Comparison of ENCODE assay signal across 8 mouse cellular contexts in the genomic region with DNA sequence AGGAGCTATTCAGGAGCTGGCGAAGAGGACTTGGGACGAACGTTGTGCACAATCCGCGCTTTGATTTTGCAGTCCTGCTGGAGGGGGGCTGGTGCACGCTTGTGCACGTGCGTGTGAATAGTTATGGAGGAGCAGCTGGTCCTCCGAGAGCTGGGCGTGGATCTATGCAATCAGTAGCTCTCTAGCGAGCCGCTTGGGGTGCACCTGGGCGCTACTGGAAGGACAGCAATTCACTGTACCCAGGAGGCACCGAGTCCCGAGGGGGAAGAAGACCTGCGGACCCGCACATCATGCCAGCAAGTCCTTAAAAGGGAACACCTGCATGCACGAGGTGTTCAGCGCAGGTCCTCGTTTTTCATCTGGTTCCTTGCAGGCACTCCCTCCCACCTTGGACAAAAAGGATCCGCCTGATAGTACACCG. TPM values are rescaled to one million over a fixed set of nuclear protein-coding genes. Genes with fewer than 3 reads are reported as not detected.
A peak's percentile ranks its signal among the peaks of the same experiment; 100 is the strongest.
DNase-seq lines count a peak whose midpoint lies in the region; ATAC-seq lines count a peak whose summit lies in the region.

No protein-coding gene starts in this region.

- H3K27ac ChIP-seq in embryonic facial prominence, embryonic 12.5 days: no peak overlapping the region
- H3K27ac ChIP-seq in hindbrain, embryonic 12.5 days: peak overlapping the region; percentile 56; the same call in 1 of the 2 replicates
- no peak overlapping the region for H3K27ac ChIP-seq in macrophage

- 0 out of 2 replicates have a peak, but pooled peaks have one; percentile 3 for ATAC-seq in embryonic facial prominence, embryonic 12.5 days (ENCODE audit: insufficient number of reproducible peaks, insufficient read depth, low FRiP score, low TSS enrichment)
- ATAC-seq in hindbrain, embryonic 12.5 days (ENCODE audit: low FRiP score): peak; percentile 36

- peaks cover 6% of the 10 kb centered on the region; the same call in 1 of the 2 replicates for H3K27me3 ChIP-seq in embryonic facial prominence, embryonic 12.5 days
- peaks cover 17% of the 10 kb centered on the region for H3K27me3 ChIP-seq in hindbrain, embryonic 12.5 days

- no peaks in the 10 kb centered on the region for H3K36me3 ChIP-seq in embryonic facial prominence, embryonic 12.5 days
- no peaks in the 10 kb centered on the region for H3K36me3 ChIP-seq in hindbrain, embryonic 12.5 days
- no peaks in the 10 kb centered on the region for H3K36me3 ChIP-seq in macrophage (ENCODE audit: inconsistent target)

- peak overlapping the region; percentile 88 for H3K4me2 ChIP-seq in embryonic facial prominence, embryonic 12.5 days (replicated peaks)
- H3K4me2 ChIP-seq in hindbrain, embryonic 12.5 days (replicated peaks): peak overlapping the region; percentile 91

- H3K79me2 ChIP-seq in macrophage (ENCODE audit: inconsistent target): no peaks in the 10 kb centered on the region

- DNase-seq in 3T3-L1 (ENCODE audit: low read depth, low spot score) (peak; percentile 56), R1 (ENCODE audit: low read depth, low spot score) (peak; percentile 38)
- DNase-seq in layer of hippocampus, postnatal 14 days (ENCODE audit: low spot score in 2 of 2): peak; percentile 31 to 60
- peak; percentile 74 to 82 for DNase-seq in right cerebral cortex, postnatal 10 days (ENCODE audit: low spot score in 2 of 2)
- DNase-seq in gastrocnemius, adult 8-10 months (ENCODE audit: low spot score in 2 of 2): no peak

- peaks cover 34% of the 10 kb centered on the region for H3K4me1 ChIP-seq in embryonic facial prominence, embryonic 12.5 days
- peaks cover 40% of the 10 kb centered on the region for H3K4me1 ChIP-seq in hindbrain, embryonic 12.5 days

- WGBS in embryonic facial prominence, embryonic 12.5 days: under 1% methylated on average over 22 of the region's 22 CpGs
- under 1% methylated on average over 22 of the region's 22 CpGs for WGBS in hindbrain, embryonic 12.5 days
- WGBS in macrophage (ENCODE audit: missing documents): 4% methylated on average over 19 of the region's 22 CpGs

- H3K9ac ChIP-seq in embryonic facial prominence, embryonic 12.5 days: peak overlapping the region; percentile 2; the same call in 1 of the 2 replicates
- H3K9ac ChIP-seq in hindbrain, embryonic 12.5 days: peak overlapping the region; percentile 78

- no peaks in the 10 kb centered on the region for H3K9me3 ChIP-seq in embryonic facial prominence, embryonic 12.5 days
- H3K9me3 ChIP-seq in hindbrain, embryonic 12.5 days (replicated peaks): no peaks in the 10 kb centered on the region

- peak overlapping the region; percentile 77 for H3K4me3 ChIP-seq in embryonic facial prominence, embryonic 12.5 days
- H3K4me3 ChIP-seq in hindbrain, embryonic 12.5 days: peak overlapping the region; percentile 81
- H3K4me3 ChIP-seq in macrophage (ENCODE audit: inconsistent target): peak overlapping the region; percentile 39

RNA-seq across cellular contexts. Expression of gene Abtb2, which starts 0.9 kb away (rescaled TPM):
- polyA plus RNA-seq in embryonic facial prominence, embryonic 12.5 days (2016; fragmentation: Nextera tagmentation; extraction: Ambion mirVana): 21.2 and 22.7 TPM in 2 replicates
- polyA plus RNA-seq in hindbrain, embryonic 12.5 days (2016; fragmentation: Nextera tagmentation; extraction: Ambion mirVana): 26.2 and 27.3 TPM in 2 replicates
- total RNA-seq in layer of hippocampus, postnatal 14 days (2021): 10 to 100 TPM; 16.3 to 18.5 TPM
- total RNA-seq in macrophage (2018; cell fraction: chromatin; rRNA removed): 100 to 1,000 TPM in 2 of 26 experiments, 10 to 100 TPM in 8, 1 to 10 TPM in 16; 1.0 to 160 (median 6.2) TPM
- total RNA-seq in macrophage (2018; cell fraction: cytosol; rRNA removed): 10 to 100 TPM in 3 of 26 experiments, 1 to 10 TPM in 14, under 1 TPM in 9; 0.33 to 34.0 (median 2.0) TPM
- 10 to 100 TPM in 11 of 26 experiments, 1 to 10 TPM in 15; 1.2 to 97.5 (median 8.2) TPM for total RNA-seq in macrophage (2018; cell fraction: nucleus; rRNA removed)
- polyA plus RNA-seq in macrophage (2018): 0.14 to 1.7 TPM (median 0.55 TPM) in 3 replicates
- total RNA-seq in gastrocnemius, adult 8-10 months (2022): 1 to 10 TPM; 5.1 to 8.8 (median 7.5) TPM

Comparison
In these comparisons a context has a peak if more than half of its experiments do, and no peak if none do; other contexts are left out.
1. DNase-seq: peak in 3T3-L1 (single experiment), R1 (single experiment), layer of hippocampus, postnatal 14 days (2 of 2) and right cerebral cortex, postnatal 10 days (2 of 2); none in gastrocnemius, adult 8-10 months (0 of 2).
2. Peak in every context shown above with its lines, with median percentiles within 50 percentile points of each other: H3K4me3 ChIP-seq.